Mouse (Mus musculus) adrenal gland, postnatal 25 days (tissue): Measurements from ENCODE around the gene Ttc25. TPM values are rescaled to one million over a fixed set of nuclear protein-coding genes. Genes with fewer than 3 reads are reported as not detected.
"Not testable (repeated sequence)": the region's sequence is repeated elsewhere in the genome, so short reads cannot be mapped to it uniquely, and the experiment has no call there.

Experiments used
- DNase-seq: peaks from one replicate; pipeline ENCODE4 v3.0.0; 2021; ENCODE audit warnings: mixed read lengths
- total RNA-seq: library from RNA; stranded (reverse); gene quantifications from 2 replicates; pipeline ENCODE4 v1.2.3, GENCODE M21; 2021

Ttc25 gene
- total RNA-seq, 1 experiment from 2014 or later: 5.5 TPM

GRCm38 (mm10) chr11:100528375-100529165 is 16.8 kb upstream of the Ttc25 start:
- no peak for DNase-seq

- no peak for DNase-seq
Measured at GRCm38 (mm10) chr11:100533871-100534270, 11.5 kb upstream of the Ttc25 start.

GRCm38 (mm10) chr11:100534411-100534810 is 11.0 kb upstream of the Ttc25 start:
- not testable (repeated sequence) for DNase-seq

GRCm38 (mm10) chr11:100534821-100535220 is 10.6 kb upstream of the Ttc25 start:
- DNase-seq: not testable (repeated sequence)

- no peak for DNase-seq
Measured at GRCm38 (mm10) chr11:100535996-100536395, 9.4 kb upstream of the Ttc25 start.

- no peak for DNase-seq
Measured at GRCm38 (mm10) chr11:100536466-100536865, 8.9 kb upstream of the Ttc25 start.

- no peak for DNase-seq
Measured at GRCm38 (mm10) chr11:100540966-100541365, 4.4 kb upstream of the Ttc25 start.

DNA sequence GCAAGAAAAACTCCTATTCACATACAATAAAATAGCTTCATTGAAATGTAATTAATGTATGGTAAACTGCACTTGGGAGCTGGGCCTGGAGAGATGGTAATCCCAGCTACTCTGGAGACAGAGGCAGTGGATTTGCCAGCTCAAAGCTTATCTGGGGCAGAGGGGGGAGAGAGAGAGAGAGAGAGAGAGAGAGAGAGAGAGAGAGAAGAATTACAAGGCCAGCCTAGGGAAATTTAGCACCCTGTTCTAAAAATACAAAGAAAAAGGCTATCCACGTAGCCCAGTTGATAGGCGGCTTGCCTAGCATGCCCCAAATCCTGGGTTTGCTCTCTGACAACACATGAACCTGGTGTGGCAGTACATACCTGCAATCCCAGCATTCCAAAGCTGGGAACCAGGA is 3.8 kb upstream of the Ttc25 start:
- no peak for DNase-seq

DNA sequence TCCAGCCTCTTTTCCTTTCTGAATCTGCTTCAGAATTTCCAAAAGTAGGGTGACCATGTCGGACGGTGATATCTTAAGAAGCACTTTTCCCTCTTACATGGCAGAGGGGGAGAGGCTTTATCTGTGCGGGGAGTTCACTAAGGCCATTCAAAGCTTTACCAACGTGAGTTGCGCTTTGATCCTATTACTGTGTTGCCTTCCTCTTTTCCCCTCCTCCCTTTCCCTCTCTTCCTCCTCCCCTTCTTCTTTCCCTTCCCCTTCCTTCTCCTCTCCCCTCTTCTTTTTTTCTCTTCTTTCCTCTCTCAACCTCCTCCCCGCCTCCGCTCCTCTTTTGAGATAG is 309 bp downstream of the Ttc25 start:
- no peak for DNase-seq

- no peak for DNase-seq
Measured at GRCm38 (mm10) chr11:100546955-100547354, 1.5 kb downstream of the Ttc25 start.

DNA sequence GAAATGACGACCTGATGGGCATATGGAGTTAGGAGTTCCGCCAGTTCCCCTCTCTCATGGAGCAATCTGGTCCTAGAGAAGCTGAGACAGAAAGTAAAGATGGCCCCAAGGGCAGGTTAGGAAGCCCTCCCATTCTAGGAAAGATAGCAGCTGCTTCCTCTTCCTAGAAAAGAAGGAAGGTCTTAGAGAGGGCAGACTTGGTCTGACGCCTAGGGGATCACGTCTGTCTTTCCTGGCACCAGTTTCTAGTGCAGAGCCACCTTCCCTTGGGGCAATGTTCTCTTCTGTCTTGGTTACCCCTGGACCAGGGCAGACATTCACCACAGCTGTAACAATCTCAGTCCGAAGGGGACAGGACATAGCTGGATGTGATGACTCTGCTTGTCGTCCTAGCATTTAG is 2.7 kb downstream of the Ttc25 start:
- no peak for DNase-seq

- DNase-seq: no peak
Measured at GRCm38 (mm10) chr11:100549466-100549865, 4.1 kb downstream of the Ttc25 start.

GRCm38 (mm10) chr11:100550101-100550500 is 4.7 kb downstream of the Ttc25 start:
- no peak for DNase-seq

GRCm38 (mm10) chr11:100552842-100553241 is 7.4 kb downstream of the Ttc25 start:
- peak; percentile 43 for DNase-seq

DNA sequence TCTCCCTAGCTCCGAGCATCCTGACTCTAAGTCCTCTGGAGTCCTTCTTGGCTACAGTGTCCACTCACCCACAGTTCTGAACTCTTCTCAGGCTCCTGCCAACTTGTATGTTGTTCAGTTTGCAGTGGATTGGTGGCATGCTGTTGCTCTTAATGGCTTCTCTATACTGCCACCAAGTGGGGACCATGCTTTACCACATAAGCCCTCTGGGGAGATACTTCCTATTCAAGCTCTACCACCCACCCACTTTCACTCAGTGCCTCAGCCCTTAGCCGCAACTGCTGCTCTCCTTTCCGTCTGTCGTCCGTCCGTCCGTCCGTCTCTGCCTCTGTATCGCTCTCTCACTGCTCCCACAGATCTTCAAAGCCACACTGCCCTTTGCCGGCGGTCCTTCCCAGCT is 10.2 kb downstream of the Ttc25 start:
- DNase-seq: peak; percentile 46

GRCm38 (mm10) chr11:100557563-100557962 is 12.2 kb downstream of the Ttc25 start:
- no peak for DNase-seq

DNA sequence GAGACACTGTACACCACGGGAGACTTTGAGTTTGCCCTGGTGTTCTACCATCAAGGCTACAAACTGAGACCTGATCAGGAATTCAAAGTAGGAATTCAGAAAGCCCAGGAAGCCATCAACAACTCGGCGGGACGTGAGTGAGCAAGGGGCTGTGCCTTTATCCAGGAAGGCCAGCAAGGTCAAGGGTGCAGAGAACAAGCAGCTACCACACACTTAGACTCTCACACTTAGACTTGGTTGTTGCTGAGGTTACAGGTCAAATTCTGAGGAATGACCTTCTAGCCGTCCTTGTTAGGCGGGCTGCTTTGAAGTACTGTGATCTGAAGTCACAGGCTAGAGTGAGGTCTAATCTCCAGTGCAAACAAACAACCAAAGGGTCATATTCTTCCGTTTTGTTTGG is 14.1 kb downstream of the Ttc25 start:
- DNase-seq: no peak

- DNase-seq: no peak
Measured at GRCm38 (mm10) chr11:100561748-100562147, 16.3 kb downstream of the Ttc25 start.

DNA sequence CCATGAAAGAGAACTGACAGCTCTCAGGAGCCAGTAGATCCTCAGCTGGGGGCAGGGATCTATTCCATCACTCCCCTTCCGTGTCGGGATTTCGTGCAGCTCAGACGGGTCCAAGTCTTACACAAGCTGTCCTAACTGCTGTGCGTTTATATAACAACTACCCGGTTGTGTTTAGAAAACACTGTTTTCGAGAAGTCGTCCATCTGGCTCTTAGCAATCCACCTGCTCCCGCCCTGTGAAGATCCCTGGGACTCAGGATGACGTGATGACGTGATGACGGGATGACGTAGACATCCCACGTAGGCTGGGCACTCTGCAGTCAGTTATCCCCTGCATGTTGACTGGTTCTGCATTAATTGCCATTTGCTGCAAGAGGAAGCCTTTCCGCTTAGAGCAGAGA is 18.9 kb downstream of the Ttc25 start:
- no peak for DNase-seq

DNA sequence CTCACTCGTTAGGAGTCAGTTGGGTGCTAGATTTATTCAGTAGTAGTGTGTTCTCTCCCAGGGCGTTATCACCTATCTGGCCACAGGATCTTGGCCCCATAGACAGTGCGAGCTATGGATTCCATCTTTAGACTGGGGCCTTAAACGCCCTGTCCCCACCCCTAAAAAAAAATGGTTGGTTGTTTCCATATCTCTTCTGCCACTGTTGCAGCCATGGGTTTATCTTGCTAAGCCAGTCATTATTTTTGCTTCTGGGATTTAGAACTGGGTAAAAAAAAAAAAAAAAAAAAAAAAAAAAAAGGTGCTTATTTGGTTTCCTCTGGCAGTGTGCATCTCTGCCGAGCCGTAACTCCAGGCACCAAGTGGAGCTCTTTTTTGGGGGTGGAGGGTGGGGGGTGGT is 19.3 kb downstream of the Ttc25 start:
- no peak for DNase-seq

DNA sequence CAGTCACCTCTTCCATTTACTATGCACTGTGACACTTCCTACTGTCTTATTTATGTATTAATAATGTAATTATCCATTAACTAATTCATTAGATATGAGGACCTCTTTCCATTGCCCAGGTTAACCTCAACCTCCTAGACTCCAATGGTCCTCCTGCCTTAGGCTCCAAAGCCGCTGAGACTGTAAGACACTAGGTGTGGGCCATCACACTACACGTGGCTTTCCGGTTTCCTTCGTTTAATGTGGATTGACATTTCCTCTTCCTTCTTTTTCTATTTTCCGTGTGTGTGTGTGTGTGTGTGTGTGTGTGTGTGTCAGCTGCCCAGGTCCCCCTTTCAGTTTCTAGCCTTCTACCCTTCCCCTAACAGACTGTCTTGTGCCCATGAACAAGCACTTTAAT is 21.8 kb downstream of the Ttc25 start:
- no peak for DNase-seq

DNA sequence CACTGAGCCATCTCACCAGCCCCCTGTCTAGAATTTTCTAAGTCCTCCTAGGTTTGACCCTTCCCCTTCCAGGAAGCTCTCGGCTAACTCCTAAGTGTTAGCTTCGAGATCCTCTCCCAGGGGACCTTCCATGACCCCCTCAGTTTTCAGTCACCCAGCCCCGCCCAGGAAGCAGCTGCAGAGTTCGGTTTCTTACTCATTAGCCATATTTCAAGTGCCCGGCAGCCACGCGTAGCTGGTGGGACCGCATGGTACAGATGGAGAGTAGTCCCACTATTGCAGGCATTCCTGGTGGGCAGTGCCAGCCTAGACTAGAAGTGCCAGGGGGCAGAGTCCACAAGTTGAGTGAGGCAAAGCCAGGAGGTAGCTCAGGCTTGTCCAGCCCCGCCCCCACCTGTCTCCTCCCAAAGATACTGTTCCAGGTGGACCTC is 22.4 kb downstream of the Ttc25 start:
- no peak for DNase-seq

GRCm38 (mm10) chr11:100568692-100569091 is 23.3 kb downstream of the Ttc25 start:
- DNase-seq: no peak

DNA sequence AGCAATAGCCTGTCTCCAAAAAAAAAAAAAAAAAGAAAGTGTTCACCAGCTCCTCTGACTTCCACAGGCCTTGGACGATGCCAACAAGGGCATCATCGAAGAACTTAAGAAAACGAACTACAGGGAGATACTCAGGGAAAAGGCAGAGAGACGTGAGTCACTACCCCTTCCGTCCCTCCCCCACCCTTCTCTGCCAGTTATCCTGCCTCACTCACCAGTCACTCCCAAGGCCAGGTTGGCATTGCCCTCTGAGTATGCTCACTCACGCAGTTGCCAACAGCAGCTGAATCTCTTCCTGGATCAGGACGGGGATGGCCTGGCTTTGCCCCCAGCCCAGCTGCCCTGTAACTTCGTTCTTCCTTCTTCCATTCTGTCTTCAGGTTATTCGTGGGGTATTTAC is 24.4 kb downstream of the Ttc25 start:
- peak; percentile 74 for DNase-seq
